Mouse (Mus musculus) cerebellum, adult 11-12 months (tissue): ENCODE data around the gene Galp.
"Not testable (repeated sequence)": the region's sequence is repeated elsewhere in the genome, so short reads cannot be mapped to it uniquely, and the experiment has no call there.

Source experiments
- DNase-seq: peaks from one replicate; pipeline ENCODE4 v3.0.0; 2022

Galp gene

DNA sequence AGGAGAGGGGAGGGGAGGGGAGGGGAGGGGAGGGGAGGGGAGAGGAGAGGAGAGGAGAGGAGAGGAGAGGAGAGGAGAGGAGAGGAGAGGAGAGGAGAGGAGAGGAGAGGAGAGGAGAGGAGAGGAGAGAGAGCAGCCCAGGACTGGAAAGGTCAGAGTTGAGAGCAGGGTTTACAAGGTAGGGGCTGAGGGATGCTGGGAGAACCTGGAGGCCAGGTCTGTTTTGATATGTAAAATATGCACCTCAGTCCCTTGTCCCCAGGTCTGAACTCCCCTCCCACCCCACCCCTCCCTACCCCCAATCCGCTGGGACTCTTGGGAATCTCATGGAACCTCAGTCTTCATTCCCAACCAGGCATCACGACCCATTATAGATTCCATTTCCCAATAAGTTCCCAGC is 63.1 kb downstream of the Galp start:
- not testable (repeated sequence) for DNase-seq

DNA sequence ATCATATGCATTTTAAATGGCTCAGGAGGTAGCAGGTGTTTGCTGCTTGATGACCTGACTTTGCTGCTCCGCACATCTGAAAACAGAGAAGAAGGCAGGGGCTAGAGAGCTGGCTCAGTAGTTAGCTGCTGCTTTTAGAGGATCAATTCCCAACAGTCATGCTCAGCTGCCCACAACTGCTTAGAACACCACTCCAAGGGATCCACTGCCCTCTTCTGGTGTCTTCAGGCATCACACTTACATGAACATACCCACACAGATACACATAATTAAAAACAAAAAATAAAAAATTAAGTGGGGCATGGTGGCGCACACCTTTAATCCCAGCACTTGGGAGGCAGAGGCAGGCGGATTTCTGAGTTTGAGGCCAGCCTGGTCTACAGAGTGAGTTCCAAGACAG is 65.2 kb downstream of the Galp start:
- no peak for DNase-seq

DNA sequence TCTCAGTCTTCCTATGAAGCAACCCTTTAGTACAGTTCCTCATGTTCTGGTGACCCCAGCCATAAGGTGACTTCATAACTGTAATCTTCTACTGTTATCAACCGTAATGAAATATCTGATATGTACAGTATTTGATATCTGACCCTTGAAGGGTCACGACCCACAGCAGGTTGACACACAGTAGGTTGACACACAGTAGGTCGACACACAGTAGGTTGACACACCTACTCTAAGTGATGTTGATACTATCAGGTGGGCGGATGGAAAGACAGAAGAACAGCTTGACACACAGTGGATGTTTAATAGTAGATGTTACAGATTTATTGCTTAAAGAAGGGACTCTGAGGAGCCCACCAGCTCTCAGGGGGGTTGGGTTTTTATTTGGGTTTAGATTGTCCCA is 66.1 kb downstream of the Galp start:
- DNase-seq: no peak

DNA sequence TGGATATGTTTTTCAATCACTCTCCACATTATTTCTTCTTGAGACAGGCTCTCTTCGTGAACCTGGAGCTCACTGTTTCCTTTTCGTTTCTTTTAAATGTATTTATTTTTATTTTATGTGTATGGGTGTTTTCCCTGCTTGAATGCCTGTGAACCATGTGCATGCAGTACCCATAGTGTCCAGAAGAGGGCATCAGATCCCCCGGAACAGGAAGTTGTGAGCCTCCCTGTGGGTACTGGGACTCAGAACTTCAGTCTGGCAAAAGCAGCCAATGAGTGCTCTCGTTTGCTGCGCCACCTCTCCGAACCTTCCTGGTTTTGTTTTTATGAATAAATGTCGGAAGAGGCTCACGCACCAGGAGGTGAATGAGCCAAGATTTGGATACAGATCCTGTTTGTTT is 68.8 kb downstream of the Galp start:
- no peak for DNase-seq
